Mouse (Mus musculus) midbrain, embryonic 14.5 days (tissue): ENCODE results near the gene Ttc23l. TPM values are rescaled to one million over a fixed set of nuclear protein-coding genes. Genes with fewer than 3 reads are reported as not detected.

Source experiments
- ATAC-seq: fragments of 200-750 bp; cut with Nextera tagmentation; 2 replicates; pipeline ENCODE4 v1.8.0; 2017; ENCODE audit warnings: moderate number of reproducible peaks, moderate library complexity; ENCODE audit not compliant: low FRiP score, low TSS enrichment
- DNase-seq: peaks from one replicate; pipeline ENCODE4 v3.0.0-alpha.2; 2015
- H3K27ac ChIP-seq: fragments of 300-500 bp; sonication (generic); replicated peaks from 2 replicates; pipeline ENCODE4 v1.5.1; 2014; ENCODE audit warnings: mild to moderate bottlenecking, low read depth, low read length, moderate library complexity
- H3K27me3 ChIP-seq: fragments of 300-500 bp; sonication (generic); 2 replicates; pipeline ENCODE4 v1.6.1; 2014; ENCODE audit warnings: low read length, control low read depth, mixed read lengths; ENCODE audit not compliant: control insufficient read depth, insufficient read depth
- H3K36me3 ChIP-seq: fragments of 300-500 bp; sonication (generic); 2 replicates; pipeline ENCODE4 v1.6.1; 2014; ENCODE audit warnings: low read length, control low read depth; ENCODE audit not compliant: control insufficient read depth, insufficient read depth
- H3K4me1 ChIP-seq: fragments of 300-500 bp; sonication (generic); 2 replicates; pipeline ENCODE4 v1.6.1; 2014; ENCODE audit warnings: mild to moderate bottlenecking, antibody characterized with exemption, low read length, control low read depth; ENCODE audit not compliant: control insufficient read depth, insufficient read depth
- H3K4me2 ChIP-seq: fragments of 300-500 bp; sonication (generic); 2 replicates; pipeline ENCODE4 v1.6.1; 2014; ENCODE audit warnings: mild to moderate bottlenecking, low read length, moderate library complexity
- H3K4me3 ChIP-seq: fragments of 300-500 bp; sonication (generic); replicated peaks from 2 replicates; pipeline ENCODE4 v1.5.1; 2014; ENCODE audit warnings: low read depth, low read length
- H3K9ac ChIP-seq: fragments of 300-500 bp; sonication (generic); replicated peaks from 2 replicates; pipeline ENCODE4 v1.6.1; 2014; ENCODE audit warnings: mild to moderate bottlenecking, low read length, moderate library complexity
- H3K9me3 ChIP-seq: fragments of 300-500 bp; sonication (generic); 2 replicates; pipeline ENCODE4 v1.6.1; 2016; ENCODE audit warnings: low read length, control low read depth, mixed read lengths; ENCODE audit not compliant: control insufficient read depth
- WGBS: fragments of 180-500 bp; shearing (Covaris S2); extraction: QIAGEN DNeasy Blood & Tissue Kit; methylation state at CpG from one replicate; pipeline ENCODE4 v1.1.7; 2014; 5-methylcytosine and 5-hydroxymethylcytosine counted together
- polyA plus RNA-seq: library from polyadenylated mRNA; unstranded; fragments of >200 nt; fragmentation: Nextera tagmentation; extraction: Ambion mirVana; gene quantifications from 2 replicates; pipeline ENCODE4 v1.2.1, GENCODE M21; 2014

Gene Ttc23l
- polyA plus RNA-seq, 1 experiment from 2014 or later, result not detected

DNA sequence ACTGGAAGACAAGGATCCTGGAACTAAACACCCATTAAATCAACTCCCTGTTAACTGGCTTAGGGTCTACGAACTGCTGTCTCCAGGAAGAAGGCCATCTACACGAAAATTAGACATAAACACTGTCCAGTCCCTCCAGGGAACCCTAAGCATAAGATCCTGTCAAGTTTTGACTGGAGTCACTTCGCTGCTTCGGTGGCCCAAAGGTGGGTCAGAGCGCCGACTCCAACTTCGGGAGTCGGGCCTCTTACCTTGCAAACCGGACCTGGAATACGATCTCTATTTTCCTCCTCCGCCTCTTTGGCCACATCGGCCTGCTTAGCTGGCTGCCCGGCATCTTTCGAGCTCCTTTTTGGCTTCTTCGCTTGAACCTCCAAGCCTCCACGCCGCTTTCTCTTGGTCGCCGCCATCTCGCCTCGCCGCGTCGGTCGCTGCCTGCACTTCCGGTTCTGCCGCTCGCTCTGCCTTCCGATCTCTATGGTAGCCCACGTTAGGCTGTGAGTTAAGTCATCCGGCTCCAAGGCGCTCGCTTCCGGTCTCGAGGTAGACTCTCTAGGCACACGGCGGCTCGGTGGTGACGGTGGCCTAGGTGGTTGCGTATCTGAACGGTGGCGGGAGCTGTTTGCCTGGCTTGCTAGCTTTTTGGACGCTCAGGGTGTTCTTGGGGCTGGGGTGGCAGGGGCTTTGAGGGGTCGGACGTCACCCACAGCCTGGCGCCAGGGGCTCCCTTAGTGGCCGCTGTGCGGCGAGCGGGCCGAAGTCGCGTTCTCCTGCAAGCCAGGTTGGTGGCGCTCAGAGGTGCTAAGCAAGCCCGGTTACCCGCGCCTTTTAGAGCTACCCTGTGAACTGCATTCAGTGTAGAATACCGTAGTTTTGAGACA is 72.7 kb downstream of the Ttc23l start, which contains the start of the genes Brix1 and Rad1:
Gene Brix1 (minus strand): TSS at position 464 of the 881 bp plus-strand sequence.
Gene Rad1 (plus strand): TSS at position 535 of the 881 bp plus-strand sequence.
- peaks cover 13% of the 10 kb centered on the region for H3K4me1 ChIP-seq
- H3K36me3 ChIP-seq, result peaks cover 34% of the 10 kb centered on the region
- no peaks in the 10 kb centered on the region for H3K9me3 ChIP-seq
- ATAC-seq (peak; percentile 99), DNase-seq (peak; percentile 98)
- H3K9ac ChIP-seq, result peak within 1 kb of the TSS; percentile 70
- under 1% methylated on average over 58 of the region's 58 CpGs for WGBS
- H3K27ac ChIP-seq, result peak within 1 kb of the TSS; percentile 75
- H3K4me3 ChIP-seq, result peak within 1 kb of the TSS; percentile 82
- peak within 1 kb of the TSS; percentile 84 for H3K4me2 ChIP-seq
- no peaks in the 10 kb centered on the region for H3K27me3 ChIP-seq

DNA sequence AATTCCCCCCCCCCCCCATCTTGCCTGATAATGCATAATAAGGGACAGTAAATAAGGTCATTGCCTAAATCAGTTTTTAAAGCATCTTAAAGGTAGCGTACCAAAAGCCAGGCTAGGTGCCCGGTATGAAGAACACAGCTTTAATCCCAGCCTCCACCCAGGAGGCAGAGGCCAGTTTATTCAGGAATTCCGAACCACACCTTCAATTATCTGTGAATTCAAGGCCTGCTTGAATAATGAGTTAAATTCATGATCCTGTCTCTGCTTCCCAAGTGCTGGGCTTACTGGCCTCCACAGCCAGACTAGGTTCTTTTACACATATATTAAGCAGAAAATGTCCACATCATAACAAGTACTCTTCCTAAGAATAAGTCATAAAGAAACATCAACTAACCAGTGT is 87.5 kb downstream of the Ttc23l start:
- peak overlapping the region; percentile 87; the same call in 1 of the 2 replicates for H3K9ac ChIP-seq
- DNase-seq, result no peak
- peaks cover 13% of the 10 kb centered on the region for H3K36me3 ChIP-seq
- 8% methylated on average over 3 of the region's 3 CpGs for WGBS
- H3K4me2 ChIP-seq, result peak overlapping the region; percentile 83
- H3K27me3 ChIP-seq, result no peaks in the 10 kb centered on the region
- H3K9me3 ChIP-seq, result no peaks in the 10 kb centered on the region
- H3K4me3 ChIP-seq, result peak overlapping the region; percentile 86
- ATAC-seq, result peak; percentile 9
- H3K4me1 ChIP-seq, result peaks cover 12% of the 10 kb centered on the region; the same call in 1 of the 2 replicates
- H3K27ac ChIP-seq, result no peak overlapping the region; the same call in 1 of the 2 replicates

DNA sequence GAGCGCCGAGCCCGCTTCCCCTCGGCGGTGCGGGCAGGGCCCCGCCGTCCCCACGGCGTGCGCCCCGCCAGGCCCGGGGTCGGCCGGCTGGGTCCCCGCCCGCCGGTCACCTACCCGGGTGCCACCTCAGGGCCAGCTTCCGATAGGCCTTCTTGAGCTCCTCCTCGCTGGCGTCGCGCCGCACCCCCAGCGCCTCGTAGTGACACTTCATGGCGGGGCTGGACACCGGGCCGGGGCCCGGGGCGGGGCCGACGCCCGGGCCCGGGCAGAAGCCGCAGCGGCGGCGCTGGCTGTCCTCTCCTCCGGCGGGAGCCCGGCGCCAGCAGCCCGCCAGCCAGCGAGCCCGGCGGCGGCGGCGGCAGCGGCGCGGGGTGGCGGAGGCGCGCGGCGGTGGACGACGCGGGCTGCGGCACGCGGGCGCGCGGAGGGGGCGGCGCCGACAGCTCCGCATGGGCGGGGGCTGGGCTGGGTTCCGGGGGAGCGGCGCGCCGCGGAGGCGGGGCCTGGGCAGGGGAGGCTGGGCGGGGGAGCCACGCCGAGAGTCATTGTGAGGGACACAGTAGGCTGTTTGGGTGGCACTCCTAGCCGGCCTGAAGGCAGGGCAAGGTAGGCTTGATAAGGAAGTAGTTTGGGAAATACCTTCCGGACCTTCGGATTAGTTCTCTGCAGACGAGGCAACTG is 88.2 kb downstream of the Ttc23l start, which contains the start of gene Dnajc21:
Gene Dnajc21 (minus strand): TSS at position 366 of the 681 bp plus-strand sequence.
- Histone ChIP-seq H3K9ac (peak within 1 kb of the TSS; percentile 87), H3K4me3 (peak within 1 kb of the TSS; percentile 86)
- under 1% methylated on average over 86 of the region's 87 CpGs for whole genome bisulfite sequencing

DNA sequence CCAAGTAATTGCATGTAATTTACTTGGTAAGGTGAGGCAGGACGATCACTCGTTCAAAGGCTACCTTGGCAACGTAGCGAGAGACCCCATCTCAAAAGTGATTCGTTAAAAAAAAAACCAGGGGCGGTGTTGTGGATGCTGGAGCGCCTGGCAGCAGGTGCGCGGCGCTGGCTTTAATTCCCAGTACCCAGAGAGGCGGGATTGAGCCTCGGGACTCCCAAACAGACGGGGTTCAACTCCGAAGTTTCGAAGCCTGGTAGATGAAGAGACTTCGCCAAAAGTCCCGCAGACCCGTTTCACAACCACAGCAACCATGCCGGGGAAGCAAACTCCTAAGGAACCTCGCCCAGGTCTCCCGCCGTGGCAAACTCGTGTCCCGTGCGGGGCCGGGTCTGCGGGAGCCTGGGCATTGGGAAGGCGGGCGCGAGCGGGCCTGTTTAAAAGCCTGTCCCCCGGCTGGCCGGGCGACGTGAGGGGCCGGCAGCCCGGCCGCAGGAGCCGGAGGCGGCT is 88.8 kb downstream of the Ttc23l start:
- peak overlapping the region; percentile 88 for H3K27ac ChIP-seq
- WGBS, result under 1% methylated on average over 39 of the region's 40 CpGs
- peak overlapping the region; percentile 86 for H3K4me3 ChIP-seq
- 0 out of 2 replicates have a peak, but pooled peaks cover 4% of the 10 kb centered on the region for H3K36me3 ChIP-seq
- DNase-seq (peak; percentile 67), ATAC-seq (peak; percentile 9)
- H3K4me1 ChIP-seq, result peaks cover 12% of the 10 kb centered on the region; the same call in 1 of the 2 replicates
- H3K4me2 ChIP-seq, result peak overlapping the region; percentile 83
- H3K9ac ChIP-seq, result peak overlapping the region; percentile 87
- no peaks in the 10 kb centered on the region for H3K27me3 ChIP-seq
- H3K9me3 ChIP-seq, result no peaks in the 10 kb centered on the region

More for the DNA sequence above, 88.2 kb downstream of the Ttc23l start, which contains the start of gene Dnajc21:
- Histone ChIP-seq H3K36me3 (peaks cover 7% of the 10 kb centered on the region), H3K9me3 (no peaks in the 10 kb centered on the region), H3K4me2 (peak within 1 kb of the TSS; percentile 83), H3K27ac (peak within 1 kb of the TSS; percentile 88), H3K4me1 (peaks cover 12% of the 10 kb centered on the region; the same call in 1 of the 2 replicates), H3K27me3 (no peaks in the 10 kb centered on the region)
- peak; percentile 93 for DNase-seq
- peak; percentile 97 for ATAC-seq

DNA sequence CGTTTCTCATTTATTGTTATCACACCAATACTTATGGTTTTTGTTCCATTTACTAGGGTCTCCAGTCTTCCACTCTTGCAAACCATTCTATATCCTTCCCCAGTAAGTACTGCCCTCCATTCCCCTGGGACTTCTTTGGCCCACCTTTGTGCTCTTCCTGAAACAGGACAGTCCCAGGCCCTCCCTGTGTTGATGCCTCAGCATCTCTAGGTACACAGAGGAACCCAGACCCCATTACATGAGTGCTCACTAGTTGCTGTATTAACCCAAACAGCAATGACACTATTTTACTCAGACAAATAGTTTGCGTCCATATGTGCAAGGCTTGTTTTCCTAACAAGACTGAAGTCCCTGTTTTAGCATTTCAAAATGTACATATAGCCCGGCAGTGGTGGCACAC is 89.7 kb downstream of the Ttc23l start:
- Histone ChIP-seq H3K27me3 (no peaks in the 10 kb centered on the region), H3K4me3 (no peak overlapping the region), H3K9ac (no peak overlapping the region), H3K4me1 (peaks cover 12% of the 10 kb centered on the region; the same call in 1 of the 2 replicates), H3K27ac (no peak overlapping the region), H3K4me2 (peak overlapping the region; percentile 83; the same call in 1 of the 2 replicates), H3K36me3 (no peaks in the 10 kb centered on the region), H3K9me3 (no peaks in the 10 kb centered on the region)
- ATAC-seq (no peak), DNase-seq (no peak)
- 92% methylated on average over 3 of the region's 3 CpGs for WGBS

DNA sequence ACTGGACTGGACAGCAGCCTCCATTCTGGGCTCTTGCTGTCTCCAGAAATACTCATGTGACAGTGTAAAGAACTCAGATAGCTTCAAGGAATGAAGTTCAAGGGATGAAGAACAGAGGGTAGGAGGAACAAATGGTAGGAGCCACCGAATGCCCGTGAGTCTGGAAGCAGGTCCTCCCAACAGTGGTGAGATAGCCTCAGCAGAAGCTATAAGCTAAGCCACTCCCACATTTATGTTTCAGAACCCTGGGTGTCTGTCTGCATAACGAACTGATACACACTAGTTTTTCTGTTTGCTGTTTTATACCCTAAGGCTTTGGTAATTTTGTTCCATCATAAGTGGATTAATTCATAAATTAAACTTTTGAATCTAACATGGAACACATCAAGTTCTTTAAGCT is 93.8 kb downstream of the Ttc23l start:
- no peak overlapping the region for H3K4me3 ChIP-seq
- no peak overlapping the region for H3K27ac ChIP-seq
- no peak for ATAC-seq
- no peak for DNase-seq
- peaks cover 12% of the 10 kb centered on the region; the same call in 1 of the 2 replicates for H3K4me1 ChIP-seq
- H3K4me2 ChIP-seq, result no peak overlapping the region
- WGBS, result 98% methylated on average over 3 of the region's 3 CpGs
- no peak overlapping the region for H3K9ac ChIP-seq
- H3K36me3 ChIP-seq, result peaks cover 22% of the 10 kb centered on the region
- H3K27me3 ChIP-seq, result no peaks in the 10 kb centered on the region
- no peaks in the 10 kb centered on the region for H3K9me3 ChIP-seq

DNA sequence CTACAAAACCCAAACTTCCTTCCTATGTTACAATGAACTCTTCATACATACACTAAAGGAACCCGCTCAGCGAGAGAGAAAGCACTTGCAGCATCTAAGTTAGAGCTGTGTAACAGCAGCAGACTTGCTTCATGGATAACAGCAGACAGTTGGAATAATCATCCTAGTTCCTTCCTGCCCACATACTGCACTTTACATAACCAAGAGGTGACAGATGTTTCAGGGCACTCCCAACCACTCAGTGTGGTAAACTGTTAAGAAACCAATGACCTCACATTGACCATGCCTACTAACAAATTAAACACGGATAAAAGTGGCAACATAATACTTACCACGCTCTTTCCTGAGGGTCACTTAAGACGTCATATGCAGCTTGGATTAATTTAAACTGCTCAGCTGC is 94.9 kb downstream of the Ttc23l start:
- 94% methylated on average over 5 of the region's 5 CpGs for WGBS
- DNase-seq, result no peak
- no peak for ATAC-seq
- no peak overlapping the region for H3K4me2 ChIP-seq
- no peak overlapping the region for H3K27ac ChIP-seq
- no peak overlapping the region for H3K4me3 ChIP-seq
- peaks cover 31% of the 10 kb centered on the region for H3K36me3 ChIP-seq
- no peaks in the 10 kb centered on the region for H3K9me3 ChIP-seq
- H3K9ac ChIP-seq, result no peak overlapping the region
- no peaks in the 10 kb centered on the region for H3K27me3 ChIP-seq
- H3K4me1 ChIP-seq, result 0 out of 2 replicates have a peak, but pooled peaks cover 4% of the 10 kb centered on the region

DNA sequence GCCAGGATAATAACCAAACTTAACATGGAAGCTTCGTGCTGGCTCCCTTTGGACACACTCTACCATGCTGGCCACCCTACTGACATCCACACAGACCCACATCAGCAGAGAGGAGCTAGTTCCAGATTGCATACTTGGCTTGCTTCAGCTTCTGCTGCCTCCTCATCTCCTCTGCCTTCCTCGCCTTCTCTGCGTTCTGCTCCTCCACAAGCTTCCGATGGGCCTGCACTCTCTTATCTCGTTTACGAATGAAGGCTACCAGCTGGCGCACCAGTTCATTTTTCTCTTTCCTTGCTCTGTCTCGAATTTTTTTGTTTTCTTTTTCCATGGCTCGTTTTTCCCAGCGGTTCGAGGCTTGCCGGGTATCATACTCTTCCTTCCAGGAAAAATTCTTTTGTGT is 97.5 kb downstream of the Ttc23l start:
- H3K36me3 ChIP-seq, result peaks cover 40% of the 10 kb centered on the region
- no peaks in the 10 kb centered on the region for H3K27me3 ChIP-seq
- H3K9me3 ChIP-seq, result no peaks in the 10 kb centered on the region
- H3K9ac ChIP-seq, result no peak overlapping the region
- no peak for DNase-seq
- H3K4me3 ChIP-seq, result no peak overlapping the region
- no peak overlapping the region for H3K27ac ChIP-seq
- no peak for ATAC-seq
- no peaks in the 10 kb centered on the region for H3K4me1 ChIP-seq
- 95% methylated on average over 12 of the region's 12 CpGs for WGBS
- H3K4me2 ChIP-seq, result no peak overlapping the region
